Mouse (Mus musculus): ENCODE data around the gene Hspa4.

GRCm38 (mm10) chr11:53249686-53250085 is 50.6 kb downstream of the Hspa4 start:
- TF ChIP-seq CTCF (IDR thresholded peaks at IDR 0.05; ENCODE audit: low read depth, low read length) (no peak), GATA1 (IDR thresholded peaks at IDR 0.05; ENCODE audit: borderline replicate concordance, low read length) (no peak), TAL1 (conservative IDR thresholded peaks at IDR 0.05; ENCODE audit: low read depth, low read length) (no peak)

Data from G1E (cell line).